Mouse (Mus musculus) hindbrain, embryonic 12.5 days (tissue): ENCODE measurements around the gene Cdca4. TPM values are rescaled to one million over a fixed set of nuclear protein-coding genes. Genes with fewer than 3 reads are reported as not detected.

Experiments
- ATAC-seq: fragments of 200-750 bp; cut with Nextera tagmentation; 2 replicates; pipeline ENCODE4 v1.8.0; 2017; ENCODE audit warnings: moderate TSS enrichment; ENCODE audit not compliant: low FRiP score
- H3K27ac ChIP-seq: fragments of 300-500 bp; sonication (generic); 2 replicates; pipeline ENCODE4 v1.5.1; 2016; ENCODE audit warnings: mild to moderate bottlenecking
- H3K27me3 ChIP-seq: fragments of 300-500 bp; sonication (generic); 2 replicates; pipeline ENCODE4 v1.6.1; 2016; ENCODE audit warnings: mild to moderate bottlenecking
- H3K36me3 ChIP-seq: fragments of 300-500 bp; sonication (generic); 2 replicates; pipeline ENCODE4 v1.6.1; 2016; ENCODE audit warnings: mild to moderate bottlenecking
- H3K4me1 ChIP-seq: fragments of 300-500 bp; sonication (generic); 2 replicates; pipeline ENCODE4 v1.6.1; 2016
- H3K4me2 ChIP-seq: fragments of 300-500 bp; sonication (generic); replicated peaks from 2 replicates; pipeline ENCODE4 v1.6.1; 2016; ENCODE audit warnings: mild to moderate bottlenecking
- H3K4me3 ChIP-seq: fragments of 300-500 bp; sonication (generic); 2 replicates; pipeline ENCODE4 v1.5.1; 2016; ENCODE audit warnings: mild to moderate bottlenecking
- H3K9ac ChIP-seq: fragments of 300-500 bp; sonication (generic); 2 replicates; pipeline ENCODE4 v1.6.1; 2016; ENCODE audit warnings: mild to moderate bottlenecking, moderate library complexity
- H3K9me3 ChIP-seq: fragments of 300-500 bp; sonication (generic); replicated peaks from 2 replicates; pipeline ENCODE4 v1.6.1; 2016; ENCODE audit warnings: mild to moderate bottlenecking
- WGBS: fragments of 180-500 bp; shearing (Covaris S2); methylation state at CpG from one replicate; pipeline ENCODE4 v1.1.7; 2016; 5-methylcytosine and 5-hydroxymethylcytosine counted together
- polyA plus RNA-seq: library from polyadenylated mRNA; unstranded; fragments of >200 nt; fragmentation: Nextera tagmentation; extraction: Ambion mirVana; gene quantifications from 2 replicates; pipeline ENCODE4 v1.2.1, GENCODE M21; 2016

Gene Cdca4
- polyA plus RNA-seq, 1 experiment from 2014 or later = 101 TPM

- no peak overlapping the region for H3K9ac ChIP-seq
- WGBS = 95% methylated on average over 10 of the region's 10 CpGs
- no peak overlapping the region for H3K27ac ChIP-seq
- H3K27me3 ChIP-seq = no peaks in the 10 kb centered on the region
- H3K9me3 ChIP-seq = no peaks in the 10 kb centered on the region
- H3K4me2 ChIP-seq = no peak overlapping the region
- H3K4me3 ChIP-seq = no peak overlapping the region
- no peak for ATAC-seq
- no peaks in the 10 kb centered on the region for H3K4me1 ChIP-seq
- H3K36me3 ChIP-seq = no peaks in the 10 kb centered on the region
These were observed 54.7 kb downstream of the Cdca4 start for GRCm38 (mm10) chr12:112774481-112774880.

DNA sequence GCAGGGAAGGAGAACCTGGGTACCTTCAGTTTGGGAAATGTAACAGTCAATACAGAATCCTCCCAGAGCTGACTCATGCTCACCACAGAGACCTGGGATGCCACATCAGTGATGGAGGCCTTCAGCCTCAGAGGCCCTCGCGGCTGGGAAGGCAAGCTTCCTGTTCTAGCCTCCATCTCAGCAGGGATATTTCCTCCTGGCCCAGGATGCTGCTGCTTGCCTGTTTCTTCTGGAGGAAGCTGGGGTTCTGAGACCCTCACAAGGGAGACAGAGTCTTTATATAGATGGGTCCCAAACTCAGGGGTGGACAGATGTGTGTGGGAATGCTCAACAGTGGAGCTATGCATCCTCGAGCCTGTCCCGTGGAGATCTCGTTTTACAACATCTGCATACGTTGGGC is 55.2 kb downstream of the Cdca4 start:
- Histone ChIP-seq H3K9me3 (no peaks in the 10 kb centered on the region), H3K4me3 (no peak overlapping the region)
- no peak for ATAC-seq

GRCm38 (mm10) chr12:112773366-112773765 is 55.9 kb downstream of the Cdca4 start:
- no peak overlapping the region for H3K4me3 ChIP-seq
- ATAC-seq = no peak
- no peak overlapping the region for H3K9ac ChIP-seq
- no peaks in the 10 kb centered on the region for H3K27me3 ChIP-seq
- no peak overlapping the region for H3K4me2 ChIP-seq
- WGBS = 43% methylated on average over 9 of the region's 9 CpGs
- no peaks in the 10 kb centered on the region for H3K4me1 ChIP-seq
- H3K9me3 ChIP-seq = no peaks in the 10 kb centered on the region
- H3K36me3 ChIP-seq = no peaks in the 10 kb centered on the region
- no peak overlapping the region for H3K27ac ChIP-seq

More for the DNA sequence above, 55.2 kb downstream of the Cdca4 start:
- Histone ChIP-seq H3K36me3 (no peaks in the 10 kb centered on the region), H3K27ac (no peak overlapping the region), H3K27me3 (no peaks in the 10 kb centered on the region), H3K4me2 (no peak overlapping the region), H3K9ac (no peak overlapping the region), H3K4me1 (no peaks in the 10 kb centered on the region)
- WGBS = 91% methylated on average over 6 of the region's 6 CpGs

DNA sequence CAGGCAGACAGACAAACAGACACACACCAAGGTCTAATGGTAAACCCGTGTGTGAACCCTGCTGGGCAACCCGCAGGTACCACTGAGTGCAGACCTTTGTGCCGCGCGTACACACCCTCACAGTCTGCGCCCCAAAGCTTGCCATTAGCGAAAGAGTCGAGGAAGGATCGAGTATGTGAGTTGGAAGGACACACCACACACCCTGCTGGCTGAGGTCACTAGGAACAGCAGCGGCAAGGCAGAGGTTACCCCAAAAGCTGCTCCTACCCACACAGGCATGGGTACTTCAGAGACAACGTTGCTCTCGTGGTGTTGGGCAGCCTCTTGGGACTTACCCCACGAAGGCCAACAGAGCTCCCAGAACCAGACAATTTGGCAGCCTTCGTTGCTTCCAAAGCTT is 56.9 kb downstream of the Cdca4 start:
- H3K9ac ChIP-seq = no peak overlapping the region
- H3K4me1 ChIP-seq = no peaks in the 10 kb centered on the region
- no peaks in the 10 kb centered on the region for H3K9me3 ChIP-seq
- no peak overlapping the region for H3K4me2 ChIP-seq
- WGBS = 90% methylated on average over 14 of the region's 14 CpGs
- H3K27me3 ChIP-seq = no peaks in the 10 kb centered on the region
- H3K4me3 ChIP-seq = no peak overlapping the region
- no peak overlapping the region for H3K27ac ChIP-seq
- no peak for ATAC-seq
- no peaks in the 10 kb centered on the region for H3K36me3 ChIP-seq

GRCm38 (mm10) chr12:112770396-112770795 is 58.8 kb downstream of the Cdca4 start:
- no peaks in the 10 kb centered on the region for H3K9me3 ChIP-seq
- H3K9ac ChIP-seq = no peak overlapping the region
- 70% methylated on average over 4 of the region's 4 CpGs for WGBS
- H3K27me3 ChIP-seq = no peaks in the 10 kb centered on the region
- no peaks in the 10 kb centered on the region for H3K4me1 ChIP-seq
- ATAC-seq = no peak
- H3K4me3 ChIP-seq = no peak overlapping the region
- no peak overlapping the region for H3K27ac ChIP-seq
- H3K36me3 ChIP-seq = no peaks in the 10 kb centered on the region
- H3K4me2 ChIP-seq = no peak overlapping the region

Other genes starting within 250 kb of the Cdca4 start
- 1.5 and 2.1 TPM in 2 replicates for gene Inf2, start 240.6 kb downstream of the Cdca4 start, polyA plus RNA-seq
- 3.3 and 5.0 TPM in 2 replicates for gene Adssl1, start 209.4 kb downstream of the Cdca4 start, polyA plus RNA-seq
- 100 and 124 TPM in 2 replicates for gene Siva1, start 184.7 kb downstream of the Cdca4 start, polyA plus RNA-seq
- gene Akt1, start 154.5 kb downstream of the Cdca4 start, polyA plus RNA-seq = 154 and 156 TPM in 2 replicates
- 5.8 and 7.5 TPM in 2 replicates for gene Zbtb42, start 150.6 kb downstream of the Cdca4 start, polyA plus RNA-seq
- gene Cep170b, start 109.0 kb downstream of the Cdca4 start, polyA plus RNA-seq = 28.3 and 28.5 TPM in 2 replicates
- gene Pld4, start 68.8 kb downstream of the Cdca4 start, polyA plus RNA-seq = 5.0 and 5.4 TPM in 2 replicates
- gene Ahnak2, start 26.8 kb downstream of the Cdca4 start, polyA plus RNA-seq = 0.48 and 0.64 TPM in 2 replicates
- 16.9 and 19.7 TPM in 2 replicates for gene Clba1, start 20.5 kb downstream of the Cdca4 start, polyA plus RNA-seq
- not detected in 2 replicates for gene Gpr132, start 38.8 kb upstream of the Cdca4 start, polyA plus RNA-seq
- 9.4 and 10.3 TPM in 2 replicates for gene Jag2, start 100.4 kb upstream of the Cdca4 start, polyA plus RNA-seq
- 51.5 and 65.9 TPM in 2 replicates for gene Nudt14, start 112.7 kb upstream of the Cdca4 start, polyA plus RNA-seq
- 34.5 and 34.8 TPM in 2 replicates for gene Btbd6, start 147.1 kb upstream of the Cdca4 start, polyA plus RNA-seq
- gene Brf1, start 171.3 kb upstream of the Cdca4 start, polyA plus RNA-seq = 72.4 and 75.5 TPM in 2 replicates
- gene Pacs2, start 185.1 kb upstream of the Cdca4 start, polyA plus RNA-seq = 29.2 and 29.4 TPM in 2 replicates
- gene Tex22, start 245.1 kb upstream of the Cdca4 start, polyA plus RNA-seq = not detected in 2 replicates